Mouse (Mus musculus) hindbrain, embryonic 10.5 days (tissue): Measurements from ENCODE around the gene Ins2. TPM values are rescaled to one million over a fixed set of nuclear protein-coding genes. Genes with fewer than 3 reads are reported as not detected.

Experiments used
- DNase-seq: peaks from one replicate; pipeline ENCODE4 v3.0.0-alpha.2; 2017; ENCODE audit warnings: low spot score
- H3K27ac ChIP-seq: fragments of 300-500 bp; sonication (generic); 2 replicates; pipeline ENCODE4 v1.5.1; 2016; ENCODE audit warnings: mild to moderate bottlenecking, moderate library complexity
- H3K27me3 ChIP-seq: fragments of 300-500 bp; sonication (generic); 2 replicates; pipeline ENCODE4 v1.6.1; 2016; ENCODE audit warnings: mild to moderate bottlenecking; ENCODE audit not compliant: poor library complexity, insufficient read depth, severe bottlenecking
- H3K36me3 ChIP-seq: fragments of 300-500 bp; sonication (generic); 2 replicates; pipeline ENCODE4 v1.6.1; 2016; ENCODE audit warnings: mild to moderate bottlenecking, moderate library complexity
- H3K4me1 ChIP-seq: fragments of 300-500 bp; sonication (generic); replicated peaks from 2 replicates; pipeline ENCODE4 v1.6.1; 2016; ENCODE audit warnings: mild to moderate bottlenecking
- H3K4me3 ChIP-seq: fragments of 300-500 bp; sonication (generic); 2 replicates; pipeline ENCODE4 v1.5.1; 2016; ENCODE audit warnings: mild to moderate bottlenecking, moderate library complexity
- H3K9me3 ChIP-seq: fragments of 300-500 bp; sonication (generic); 2 replicates; pipeline ENCODE4 v1.6.1; 2016; ENCODE audit warnings: mild to moderate bottlenecking, moderate library complexity
- WGBS: fragments of 180-500 bp; shearing (Covaris S2); methylation state at CpG from one replicate; pipeline ENCODE4 v1.1.7; 2016; 5-methylcytosine and 5-hydroxymethylcytosine counted together
- polyA plus RNA-seq: library from polyadenylated mRNA; unstranded; fragments of >200 nt; fragmentation: Nextera tagmentation; extraction: Ambion mirVana; gene quantifications from 2 replicates; pipeline ENCODE4 v1.2.1, GENCODE M21; 2016

The Ins2 gene
- not detected in 2 replicates for polyA plus RNA-seq

DNA sequence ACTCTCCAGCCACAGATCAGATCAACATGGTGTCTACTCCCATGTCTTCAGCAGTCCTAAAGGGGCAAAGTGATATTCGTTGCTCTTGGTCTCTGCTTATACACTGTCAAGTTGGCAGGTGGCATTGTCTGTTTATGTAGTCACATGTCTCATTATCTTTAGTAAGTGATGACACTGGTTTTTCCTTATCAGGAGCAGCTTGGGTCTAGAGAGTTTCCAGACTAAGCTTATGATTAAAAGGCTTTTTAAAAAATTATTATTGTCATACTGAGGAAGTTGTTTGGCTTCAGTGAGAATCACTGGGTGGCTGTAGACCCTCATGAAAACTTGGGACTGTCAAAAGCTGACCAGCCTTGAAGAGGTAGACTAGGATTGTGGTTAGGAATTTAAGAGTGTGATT is at the start of gene Ins2:
Gene Ins2, minus strand, starts transcription at position 101 of the 400 bp plus-strand sequence.
- WGBS = 76% methylated on average over 1 of the region's 1 CpGs
- Histone ChIP-seq H3K4me3 (no peak within 1 kb of the TSS), H3K36me3 (no peaks in the 10 kb centered on the region), H3K27me3 (no peaks in the 10 kb centered on the region), H3K27ac (no peak within 1 kb of the TSS), H3K9me3 (no peaks in the 10 kb centered on the region), H3K4me1 (no peaks in the 10 kb centered on the region)
- no peak for DNase-seq

DNA sequence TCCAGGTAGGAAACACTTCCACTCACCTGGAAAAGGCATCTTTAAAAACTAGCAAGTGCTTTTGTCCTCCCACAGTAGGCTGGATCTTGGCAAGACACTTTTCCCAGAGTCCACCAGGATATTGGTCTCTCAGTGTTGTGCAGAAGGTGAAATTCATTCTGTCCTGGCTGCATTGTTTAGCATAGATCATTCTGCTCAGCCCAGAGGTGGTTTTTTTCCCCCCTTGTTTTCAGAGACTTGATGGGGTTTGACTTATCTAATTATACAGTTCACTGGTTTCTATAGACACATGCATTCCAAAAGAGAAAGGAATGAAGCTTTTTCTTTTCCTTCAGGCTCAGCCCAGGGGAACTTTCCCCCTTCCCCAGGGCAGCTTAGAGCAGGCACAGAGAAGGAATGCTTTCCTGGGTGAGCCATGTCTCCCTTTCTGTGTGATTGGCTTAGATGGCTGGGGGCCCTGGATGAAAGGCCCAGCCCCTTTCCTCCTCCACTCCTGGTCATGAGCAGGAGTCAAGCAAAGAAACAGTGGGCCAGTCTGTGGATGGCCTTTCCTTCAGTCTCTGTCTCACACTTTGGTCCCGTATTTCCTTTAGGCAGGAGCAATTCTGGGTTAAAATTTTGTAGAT is 49.6 kb upstream of the Ins2 start:
- no peaks in the 10 kb centered on the region for H3K36me3 ChIP-seq
- no peaks in the 10 kb centered on the region for H3K9me3 ChIP-seq
- DNase-seq = peak; percentile 18
- peaks cover 27% of the 10 kb centered on the region for H3K4me1 ChIP-seq
- 42% methylated on average over 1 of the region's 1 CpGs for WGBS
- H3K4me3 ChIP-seq = no peak overlapping the region
- no peaks in the 10 kb centered on the region for H3K27me3 ChIP-seq
- H3K27ac ChIP-seq = peak overlapping the region; percentile 76

DNA sequence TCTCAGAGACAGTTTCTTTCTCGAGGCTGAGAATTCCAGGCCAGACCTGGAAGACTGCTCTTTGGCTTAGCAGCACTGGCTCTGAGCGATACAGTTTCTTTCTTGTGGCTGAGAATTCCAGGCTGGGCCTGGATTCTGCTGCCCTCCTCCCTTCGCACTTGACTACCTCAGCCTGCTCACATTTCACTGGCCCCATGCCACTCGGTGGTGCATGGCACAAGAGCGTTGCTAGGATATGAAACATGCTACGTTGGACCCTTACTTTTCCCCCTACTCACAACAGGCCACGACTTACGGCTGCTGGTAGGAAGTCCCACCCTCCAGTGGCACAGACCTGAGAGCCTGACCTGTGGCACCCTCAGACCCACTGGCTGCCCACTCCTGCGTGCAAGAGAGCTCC is 46.5 kb upstream of the Ins2 start:
- WGBS = 64% methylated on average over 9 of the region's 9 CpGs
- Histone ChIP-seq H3K27me3 (no peaks in the 10 kb centered on the region), H3K36me3 (no peaks in the 10 kb centered on the region), H3K9me3 (no peaks in the 10 kb centered on the region), H3K4me3 (no peak overlapping the region), H3K4me1 (peaks cover 27% of the 10 kb centered on the region), H3K27ac (peak overlapping the region; percentile 6)
- no peak for DNase-seq

DNA sequence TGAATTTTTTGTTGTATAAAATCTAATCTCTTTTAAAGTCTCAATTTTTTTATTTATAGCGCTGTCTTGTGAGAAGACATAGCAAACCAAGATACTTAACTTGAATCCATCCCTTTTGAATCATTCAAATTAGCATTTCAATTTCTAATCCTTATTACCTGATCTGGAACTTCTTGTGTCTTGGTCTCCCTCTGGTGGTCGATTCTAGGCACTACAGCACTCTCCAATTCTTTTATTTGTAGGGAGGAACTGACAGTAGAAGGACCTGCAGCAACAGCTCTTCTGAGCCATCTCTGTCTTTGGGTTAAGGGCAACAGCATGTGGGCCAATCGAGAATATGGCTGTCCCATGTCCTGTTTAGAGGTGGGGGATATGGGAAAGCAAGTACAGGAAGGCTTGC is 5.4 kb downstream of the Ins2 start:
- DNase-seq = peak; percentile 36
- Histone ChIP-seq H3K4me1 (no peaks in the 10 kb centered on the region), H3K9me3 (no peaks in the 10 kb centered on the region), H3K27me3 (no peaks in the 10 kb centered on the region), H3K27ac (no peak overlapping the region), H3K4me3 (no peak overlapping the region), H3K36me3 (no peaks in the 10 kb centered on the region)
- 16% methylated on average over 3 of the region's 3 CpGs for WGBS

DNA sequence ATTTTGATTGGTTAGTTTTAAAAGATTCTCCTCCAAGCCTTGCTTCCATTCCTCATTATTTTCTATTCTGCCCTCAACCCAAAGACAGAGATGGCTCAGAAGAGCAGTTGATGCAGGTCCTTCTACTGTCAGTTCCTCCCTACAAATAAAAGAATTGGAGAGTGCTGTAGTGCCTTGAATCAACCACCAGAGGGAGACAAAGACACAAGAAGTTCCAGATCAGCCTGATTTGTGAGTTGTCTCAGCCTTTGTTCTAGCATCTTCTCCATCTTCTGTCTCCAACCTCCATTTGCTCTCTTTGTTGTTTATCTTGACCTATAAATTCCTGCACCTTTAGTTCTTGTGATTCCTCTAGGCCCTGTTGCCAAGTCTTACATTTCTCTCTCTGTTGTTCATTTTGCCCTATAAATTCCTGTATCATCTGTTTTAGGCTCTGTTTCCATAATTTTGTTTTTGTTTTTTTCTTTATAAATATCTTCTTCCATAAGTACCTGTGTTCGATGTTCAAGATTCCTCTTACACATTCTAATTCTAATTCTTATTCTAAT is 6.2 kb downstream of the Ins2 start:
- Histone ChIP-seq H3K27me3 (no peaks in the 10 kb centered on the region), H3K4me1 (no peaks in the 10 kb centered on the region), H3K4me3 (no peak overlapping the region), H3K27ac (no peak overlapping the region), H3K36me3 (no peaks in the 10 kb centered on the region), H3K9me3 (no peaks in the 10 kb centered on the region)
- 71% methylated on average over 1 of the region's 1 CpGs for WGBS
- DNase-seq = no peak

DNA sequence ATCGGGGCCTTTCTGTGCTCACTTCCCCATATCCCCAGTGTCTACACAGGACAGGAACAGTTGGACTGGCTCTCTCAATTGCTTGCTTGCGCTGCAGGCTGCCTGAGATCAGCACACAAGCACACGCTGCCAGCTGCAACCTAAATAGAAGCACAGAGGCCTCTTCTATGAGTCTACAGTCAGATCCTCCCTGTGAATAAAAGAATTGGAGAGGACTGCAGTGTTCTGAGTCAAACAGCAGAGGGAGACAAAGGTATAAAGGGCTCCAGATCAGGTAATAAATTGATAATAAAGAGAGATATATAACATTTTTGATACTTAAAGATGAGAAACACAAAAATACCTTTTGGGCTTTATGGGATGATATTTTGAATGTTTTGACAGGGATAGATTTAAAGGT is 17.2 kb downstream of the Ins2 start:
- DNase-seq = no peak
- H3K27ac ChIP-seq = no peak overlapping the region
- no peaks in the 10 kb centered on the region for H3K36me3 ChIP-seq
- no peaks in the 10 kb centered on the region for H3K27me3 ChIP-seq
- 54% methylated on average over 3 of the region's 3 CpGs for WGBS
- no peaks in the 10 kb centered on the region for H3K9me3 ChIP-seq
- no peaks in the 10 kb centered on the region for H3K4me1 ChIP-seq
- H3K4me3 ChIP-seq = no peak overlapping the region

DNA sequence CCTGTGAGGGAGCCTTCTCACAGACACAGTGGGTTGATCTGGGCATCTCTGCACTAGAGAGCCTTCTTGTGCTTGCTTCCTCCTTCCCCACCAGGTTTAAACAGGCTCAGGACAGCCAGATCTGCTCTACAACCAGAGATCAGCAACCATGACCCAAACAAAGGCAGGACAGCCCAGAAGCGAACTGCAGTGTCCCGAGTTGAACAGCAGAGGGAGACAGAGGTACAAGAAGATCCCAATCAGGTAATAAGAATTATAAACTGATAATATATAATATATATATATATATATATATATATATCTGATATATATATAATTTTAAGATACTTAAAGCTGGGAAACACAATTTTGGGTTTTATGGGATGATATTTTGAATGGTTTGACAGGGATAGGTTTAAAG is 22.5 kb downstream of the Ins2 start:
- Histone ChIP-seq H3K27me3 (no peaks in the 10 kb centered on the region; the same call in 1 of the 2 replicates), H3K9me3 (no peaks in the 10 kb centered on the region), H3K27ac (peak overlapping the region; percentile 67), H3K36me3 (no peaks in the 10 kb centered on the region), H3K4me1 (no peaks in the 10 kb centered on the region), H3K4me3 (no peak overlapping the region)
- 1% methylated on average over 2 of the region's 2 CpGs for WGBS
- DNase-seq = peak; percentile 55

DNA sequence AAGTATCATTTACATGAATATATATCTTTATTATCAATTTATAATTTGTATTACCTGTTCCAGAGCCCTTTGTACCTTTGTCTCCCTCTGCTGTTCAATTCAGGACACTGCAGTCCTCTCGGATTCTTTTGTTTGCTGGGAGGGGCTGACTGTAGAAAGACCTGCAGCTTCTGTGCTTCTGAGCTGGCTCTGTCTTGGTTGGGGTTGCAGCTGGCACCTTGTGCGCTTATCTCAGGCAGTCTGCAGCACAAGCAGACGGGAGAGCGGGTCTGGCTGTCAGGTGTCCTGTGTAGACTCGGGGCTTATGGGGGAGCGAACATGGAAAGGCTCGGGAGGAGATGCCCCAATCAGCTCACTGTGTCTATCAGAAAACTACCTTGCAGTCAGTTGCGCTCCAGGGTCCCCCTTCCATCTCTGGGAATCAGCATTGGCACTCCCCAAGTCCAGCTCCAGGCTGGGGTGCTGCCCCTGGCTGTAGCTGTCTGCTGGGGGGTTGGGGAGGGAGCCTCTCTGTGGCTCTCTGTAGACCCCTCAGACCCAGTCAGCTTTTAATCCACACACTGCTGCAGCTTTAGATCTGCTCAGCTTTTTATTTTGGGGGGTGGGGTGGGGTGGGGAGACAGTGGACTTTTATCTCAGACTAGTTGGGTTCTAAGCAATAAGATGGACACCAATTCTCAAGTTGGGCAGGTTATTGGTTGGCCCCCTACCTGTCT is 28.2 kb downstream of the Ins2 start:
- Histone ChIP-seq H3K9me3 (no peaks in the 10 kb centered on the region), H3K27me3 (no peaks in the 10 kb centered on the region; the same call in 1 of the 2 replicates), H3K36me3 (no peaks in the 10 kb centered on the region), H3K4me1 (peaks cover 5% of the 10 kb centered on the region), H3K27ac (peak overlapping the region; percentile 88), H3K4me3 (peak overlapping the region; percentile 44)
- peak; percentile 61 for DNase-seq
- 19% methylated on average over 8 of the region's 8 CpGs for WGBS

DNA sequence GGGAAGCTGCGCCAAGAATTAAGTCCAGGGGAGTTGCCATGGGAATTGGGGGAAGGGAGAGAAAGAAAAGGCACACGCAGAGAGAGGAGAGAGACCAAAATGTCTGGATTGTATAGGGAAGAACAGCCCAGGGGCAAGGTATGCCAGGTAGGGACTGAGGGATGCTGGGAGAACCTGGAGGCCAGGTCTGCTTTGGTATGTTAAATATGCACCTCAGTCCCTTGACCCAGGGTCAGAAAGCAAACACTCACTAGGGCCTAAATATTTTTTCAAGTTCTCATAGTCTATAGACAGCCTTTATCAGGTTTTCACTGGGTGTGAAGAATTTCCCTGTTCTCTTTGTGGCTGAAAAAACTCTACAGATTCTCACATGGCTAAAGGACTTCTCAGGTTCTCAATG is 36.3 kb downstream of the Ins2 start:
- WGBS = 79% methylated on average over 2 of the region's 2 CpGs
- H3K36me3 ChIP-seq = no peaks in the 10 kb centered on the region
- DNase-seq = no peak
- no peaks in the 10 kb centered on the region for H3K4me1 ChIP-seq
- H3K4me3 ChIP-seq = no peak overlapping the region
- no peaks in the 10 kb centered on the region for H3K27me3 ChIP-seq
- H3K9me3 ChIP-seq = no peaks in the 10 kb centered on the region
- H3K27ac ChIP-seq = no peak overlapping the region

DNA sequence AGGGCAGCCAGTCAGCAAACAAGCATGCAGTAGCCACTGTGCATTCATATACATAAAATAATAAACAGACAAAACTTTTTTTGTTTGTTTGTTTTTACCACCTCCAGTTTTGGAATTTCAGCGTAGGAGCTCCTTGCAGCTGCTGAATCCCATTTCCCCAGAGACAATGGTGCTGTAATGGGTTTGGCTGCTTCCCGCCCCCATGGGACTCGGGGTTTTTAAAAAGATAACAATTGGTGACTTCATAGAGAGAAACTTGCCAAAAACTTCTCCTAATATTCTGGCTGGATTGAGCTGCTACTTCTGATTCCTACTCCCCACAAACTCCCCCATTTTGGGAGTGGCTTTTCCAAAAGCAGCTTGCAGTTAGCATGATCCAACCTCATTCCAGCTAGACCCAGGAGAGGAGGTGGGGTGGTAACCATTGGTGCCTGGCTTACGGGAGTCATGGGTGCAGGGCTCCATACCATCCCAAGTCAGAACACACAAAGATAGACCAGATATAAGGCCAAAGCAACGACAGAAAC is 43.8 kb downstream of the Ins2 start:
- WGBS = 63% methylated on average over 5 of the region's 5 CpGs

DNA sequence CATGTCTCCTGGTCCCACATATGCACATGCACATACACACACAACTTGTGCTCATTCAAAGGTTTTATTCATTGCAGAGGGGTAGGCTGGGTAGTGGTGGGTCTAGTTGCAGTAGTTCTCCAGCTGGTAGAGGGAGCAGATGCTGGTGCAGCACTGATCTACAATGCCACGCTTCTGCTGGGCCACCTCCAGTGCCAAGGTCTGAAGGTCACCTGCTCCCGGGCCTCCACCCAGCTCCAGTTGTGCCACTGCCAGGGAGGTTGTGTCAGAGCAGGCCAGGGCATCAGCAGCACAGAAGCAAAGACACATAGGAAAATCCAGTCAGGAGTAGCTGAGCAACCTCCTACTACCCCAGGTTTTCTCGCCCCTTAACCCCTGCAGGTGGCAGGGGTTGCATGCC is 64.6 kb downstream of the Ins2 start:
- no peak overlapping the region for H3K4me3 ChIP-seq

More for the DNA sequence above, 43.8 kb downstream of the Ins2 start:
- Histone ChIP-seq H3K36me3 (no peaks in the 10 kb centered on the region), H3K27me3 (no peaks in the 10 kb centered on the region), H3K4me1 (no peaks in the 10 kb centered on the region), H3K27ac (no peak overlapping the region), H3K4me3 (no peak overlapping the region), H3K9me3 (no peaks in the 10 kb centered on the region)
- no peak for DNase-seq

DNA sequence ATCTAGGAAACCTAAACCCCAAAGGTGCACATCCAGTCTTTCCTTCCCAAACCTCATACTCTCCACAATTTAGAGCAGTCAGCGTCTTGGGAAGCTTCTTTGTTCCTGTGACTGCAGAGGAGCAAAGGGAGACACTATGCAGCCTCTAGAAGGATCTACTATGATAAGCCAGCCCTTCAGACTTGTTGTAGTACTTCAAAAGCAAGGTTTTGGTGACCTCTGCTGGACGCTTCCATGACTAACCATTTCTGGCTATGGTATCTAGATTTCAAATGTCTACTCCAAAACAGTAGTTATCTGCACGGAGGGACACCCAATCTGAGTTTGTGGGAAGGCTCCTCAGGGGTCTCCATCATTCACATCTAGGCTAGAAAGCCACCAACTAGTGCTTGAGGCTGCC is 67.5 kb downstream of the Ins2 start:
- WGBS = 14% methylated on average over 3 of the region's 3 CpGs
- H3K4me3 ChIP-seq = no peak overlapping the region
- H3K9me3 ChIP-seq = peaks cover 14% of the 10 kb centered on the region
- no peaks in the 10 kb centered on the region for H3K27me3 ChIP-seq
- peak overlapping the region; percentile 45; the same call in 1 of the 2 replicates for H3K27ac ChIP-seq
- 0 out of 2 replicates have a peak, but pooled peaks cover 3% of the 10 kb centered on the region for H3K4me1 ChIP-seq
- peak; percentile 61 for DNase-seq
- H3K36me3 ChIP-seq = no peaks in the 10 kb centered on the region

More for the DNA sequence above, 64.6 kb downstream of the Ins2 start:
- DNase-seq = no peak
- Histone ChIP-seq H3K9me3 (no peaks in the 10 kb centered on the region), H3K4me1 (0 out of 2 replicates have a peak, but pooled peaks cover 3% of the 10 kb centered on the region), H3K27me3 (no peaks in the 10 kb centered on the region), H3K27ac (no peak overlapping the region), H3K36me3 (no peaks in the 10 kb centered on the region)
- WGBS = 79% methylated on average over 3 of the region's 3 CpGs

DNA sequence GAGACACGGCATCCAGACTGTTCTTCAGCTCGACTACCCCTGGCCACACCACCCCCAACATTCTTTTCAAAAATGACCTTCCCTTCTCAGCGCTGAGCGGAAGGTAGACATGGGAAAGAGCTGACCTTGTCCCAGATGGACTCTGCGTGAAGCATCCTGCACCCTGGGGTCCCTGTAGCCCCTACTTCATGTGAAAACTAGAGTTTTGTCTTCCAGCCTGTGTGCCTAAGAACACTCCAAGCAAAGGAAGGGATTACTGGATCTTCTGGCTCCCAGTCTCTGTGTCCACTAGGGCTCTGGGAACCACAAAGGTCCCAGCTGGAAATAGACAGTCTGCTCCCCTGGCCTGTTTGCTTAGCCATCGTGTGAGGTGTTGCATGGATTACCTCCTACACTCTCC is 68.0 kb downstream of the Ins2 start:
- Histone ChIP-seq H3K27me3 (no peaks in the 10 kb centered on the region), H3K9me3 (peaks cover 18% of the 10 kb centered on the region), H3K4me1 (0 out of 2 replicates have a peak, but pooled peaks cover 3% of the 10 kb centered on the region), H3K4me3 (no peak overlapping the region), H3K27ac (peak overlapping the region; percentile 45), H3K36me3 (no peaks in the 10 kb centered on the region)
- WGBS = 72% methylated on average over 6 of the region's 6 CpGs
- DNase-seq = no peak
